Mouse (Mus musculus): Measurements from ENCODE around the gene Adam17.
"Not testable (repeated sequence)": the region's sequence is repeated elsewhere in the genome, so short reads cannot be mapped to it uniquely, and the experiment has no call there.

The Adam17 gene

GRCm38 (mm10) chr12:21373100-21373819 lies at the start of gene Adam17:
Gene Adam17 (minus strand): TSS chr12:21373632.
- DNase-seq (ENCODE audit: low spot score), result peak; percentile 92

DNA sequence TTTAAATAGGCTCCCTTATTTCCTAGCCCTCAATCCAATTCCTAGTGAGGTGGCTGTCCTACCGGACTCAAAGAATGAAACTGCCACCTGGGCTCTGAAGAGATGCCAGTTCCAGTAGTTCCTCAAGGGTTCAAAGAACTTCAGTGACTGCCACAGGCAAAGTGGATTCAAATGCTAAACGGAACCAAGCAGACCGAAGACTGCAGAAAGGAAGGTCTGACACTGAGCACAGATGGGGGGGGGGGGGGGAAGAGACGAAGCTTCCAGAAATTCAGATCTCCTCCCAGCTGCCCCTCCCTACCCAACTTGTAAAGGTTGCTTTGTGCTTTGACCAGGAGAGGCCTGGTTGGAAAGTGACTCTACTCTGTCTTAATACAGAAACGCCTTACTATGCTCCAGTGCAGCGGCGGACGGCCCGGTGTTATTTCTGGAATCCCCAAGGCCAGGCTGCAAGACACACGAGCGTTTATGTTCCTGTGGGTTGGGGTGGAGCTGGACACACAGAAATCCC lies 45.2 kb upstream of the Adam17 start:
- no peak for DNase-seq (ENCODE audit: low spot score)

GRCm38 (mm10) chr12:21418083-21418482 lies 44.7 kb upstream of the Adam17 start:
- no peak for DNase-seq (ENCODE audit: low spot score)

GRCm38 (mm10) chr12:21417100-21418070 lies 44.0 kb upstream of the Adam17 start, which contains the start of gene Ywhaq:
Gene Ywhaq (minus strand): TSS chr12:21417637.
- peak; percentile 95 for DNase-seq (ENCODE audit: low spot score)

DNA sequence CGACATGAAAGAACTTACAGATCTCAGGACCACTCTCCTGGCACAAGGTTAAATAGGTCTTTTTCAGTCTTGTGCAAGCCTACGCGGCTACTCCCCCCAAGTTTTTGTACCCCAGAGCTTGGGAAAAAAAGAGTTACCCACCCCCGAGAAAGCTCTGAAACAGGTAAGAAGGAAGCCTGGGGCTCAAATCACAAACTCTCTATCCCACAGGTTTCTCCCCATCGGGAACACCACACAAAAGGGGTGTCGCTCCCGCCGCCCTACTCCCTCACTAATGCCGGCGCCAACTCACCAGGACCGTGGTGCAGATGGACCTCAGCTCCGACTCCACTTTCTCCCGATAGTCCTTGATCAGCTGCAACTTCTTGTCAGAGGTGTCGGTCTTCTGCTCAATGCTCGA lies 43.1 kb upstream of the Adam17 start:
- no peak for DNase-seq (ENCODE audit: low spot score)

GRCm38 (mm10) chr12:21410620-21411019 lies 37.2 kb upstream of the Adam17 start:
- DNase-seq (ENCODE audit: low spot score), result no peak

GRCm38 (mm10) chr12:21409651-21410050 lies 36.2 kb upstream of the Adam17 start:
- DNase-seq (ENCODE audit: low spot score), result no peak

GRCm38 (mm10) chr12:21408789-21409367 lies 35.4 kb upstream of the Adam17 start:
- DNase-seq (ENCODE audit: low spot score), result no peak

DNA sequence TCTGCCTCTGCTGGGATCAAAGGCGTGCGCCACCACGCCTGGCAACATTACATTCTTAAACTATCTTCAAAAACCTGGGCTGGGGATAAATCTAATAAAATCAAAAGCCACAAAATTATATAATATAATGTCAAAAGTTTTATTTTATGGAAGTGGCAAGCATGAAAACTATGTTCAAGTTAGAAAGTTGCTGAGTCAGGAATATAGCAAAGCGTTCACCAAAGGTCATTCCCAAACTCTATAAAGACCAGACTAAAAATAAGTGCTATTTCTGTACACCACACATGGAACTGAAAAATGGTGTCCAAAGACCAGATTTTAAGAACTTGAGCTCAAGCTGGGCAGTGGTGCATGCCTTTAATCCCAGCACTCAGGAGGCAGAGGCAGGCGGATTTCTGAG lies 29.3 kb upstream of the Adam17 start:
- DNase-seq (ENCODE audit: low spot score), result no peak

GRCm38 (mm10) chr12:21386201-21386600 lies 12.8 kb upstream of the Adam17 start:
- no peak for DNase-seq (ENCODE audit: low spot score)

GRCm38 (mm10) chr12:21378765-21379346 lies 5.4 kb upstream of the Adam17 start:
- not testable (repeated sequence) for DNase-seq (ENCODE audit: low spot score)

DNA sequence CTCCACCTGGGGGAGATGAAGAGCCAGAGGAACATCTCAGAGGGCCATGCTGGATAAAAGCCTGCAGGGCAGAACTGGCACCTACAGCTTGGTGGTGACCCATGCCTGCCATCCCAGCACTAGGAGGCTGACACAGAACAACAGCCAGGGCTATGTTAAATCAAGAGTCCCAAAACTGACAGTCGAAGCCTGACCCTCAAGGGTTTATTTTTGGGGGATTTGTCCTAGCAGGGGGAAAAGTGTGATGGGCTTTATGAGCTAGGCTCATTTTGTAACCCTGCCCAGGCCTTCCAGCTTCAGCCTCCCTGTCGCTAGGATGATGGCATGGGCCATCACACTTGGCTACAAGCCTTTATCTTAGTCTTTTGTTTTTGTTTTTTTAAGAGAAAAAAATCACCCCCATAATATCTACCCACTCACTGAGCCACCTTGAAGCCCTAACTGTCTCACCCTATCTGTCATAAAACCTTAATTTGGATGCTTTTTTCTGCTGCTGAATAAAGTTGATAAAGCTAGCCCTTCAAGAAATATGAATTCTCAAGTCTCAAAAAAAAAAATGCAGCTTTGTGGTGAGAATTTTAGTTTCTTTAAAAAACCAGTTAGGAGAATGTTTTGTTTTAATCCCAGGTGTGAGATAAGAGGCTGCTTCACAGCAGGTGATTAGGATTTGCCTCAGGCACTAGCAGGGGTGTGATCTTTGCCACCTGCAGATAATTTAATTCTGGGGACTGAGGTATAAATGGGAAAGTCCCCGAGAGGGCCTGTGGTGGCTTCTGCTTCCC lies 2.1 kb upstream of the Adam17 start:
- no peak for DNase-seq (ENCODE audit: low spot score)

DNA sequence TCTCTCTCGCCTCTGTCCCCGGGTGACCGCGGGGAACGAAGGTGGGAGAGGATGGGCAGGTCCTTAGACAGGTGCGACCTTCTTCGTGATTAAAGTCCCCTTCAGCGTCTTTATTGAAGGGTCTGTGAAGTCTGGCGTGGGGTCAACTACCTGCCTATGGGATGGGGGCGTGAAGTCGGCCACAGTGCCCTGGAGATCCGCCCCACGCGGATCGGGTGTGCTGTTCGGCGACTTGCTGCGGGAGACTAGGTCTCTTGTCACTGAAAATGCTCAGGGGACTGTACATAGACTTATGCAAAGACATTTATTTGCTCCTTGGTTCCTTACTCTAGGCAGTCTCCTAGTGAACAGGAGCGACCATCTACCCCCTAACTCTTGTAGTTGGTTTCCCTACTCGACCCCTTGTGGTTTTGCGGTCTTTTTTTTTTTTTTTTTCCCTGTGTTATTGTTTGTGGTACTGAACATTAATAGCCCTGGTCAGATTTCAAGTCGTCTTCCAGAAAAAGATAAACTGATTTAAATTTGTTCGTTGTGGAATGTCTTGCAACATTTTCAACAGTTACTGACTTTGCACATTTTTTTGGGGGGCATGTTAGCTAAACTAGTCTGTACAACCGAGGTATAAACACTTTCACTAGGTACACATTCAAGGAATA lies 516 bp upstream of the Adam17 start:
- no peak for DNase-seq (ENCODE audit: low spot score)

DNA sequence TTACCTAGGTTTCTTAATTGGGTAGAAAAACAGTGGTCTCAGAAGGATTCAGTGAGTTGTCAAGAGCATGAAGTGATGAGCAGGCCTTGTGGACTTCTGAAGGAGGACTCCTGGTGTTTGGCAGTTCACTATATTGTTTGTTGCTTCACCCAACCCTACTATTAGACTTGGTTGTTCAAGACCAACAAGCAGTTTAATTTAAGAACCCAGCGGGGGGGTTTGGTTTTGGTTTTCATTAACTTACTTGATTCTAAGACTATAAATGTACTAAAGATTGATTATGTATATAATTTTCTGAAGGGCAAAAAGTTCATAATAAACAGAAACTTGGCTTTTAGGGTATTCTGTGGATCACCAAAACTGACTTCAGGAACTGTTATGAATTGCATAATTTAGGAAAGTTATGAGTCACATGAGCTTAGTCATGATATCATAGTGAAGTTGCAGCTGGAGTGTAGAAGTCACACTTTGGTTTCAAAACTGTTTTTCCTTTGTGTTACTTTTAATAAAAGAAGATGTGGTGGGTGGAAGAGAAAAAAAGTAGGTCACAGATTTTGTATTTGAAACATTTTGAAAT lies 3.3 kb downstream of the Adam17 start:
- DNase-seq (ENCODE audit: low spot score), result no peak

GRCm38 (mm10) chr12:21369087-21369410 lies 4.4 kb downstream of the Adam17 start:
- no peak for DNase-seq (ENCODE audit: low spot score)

DNA sequence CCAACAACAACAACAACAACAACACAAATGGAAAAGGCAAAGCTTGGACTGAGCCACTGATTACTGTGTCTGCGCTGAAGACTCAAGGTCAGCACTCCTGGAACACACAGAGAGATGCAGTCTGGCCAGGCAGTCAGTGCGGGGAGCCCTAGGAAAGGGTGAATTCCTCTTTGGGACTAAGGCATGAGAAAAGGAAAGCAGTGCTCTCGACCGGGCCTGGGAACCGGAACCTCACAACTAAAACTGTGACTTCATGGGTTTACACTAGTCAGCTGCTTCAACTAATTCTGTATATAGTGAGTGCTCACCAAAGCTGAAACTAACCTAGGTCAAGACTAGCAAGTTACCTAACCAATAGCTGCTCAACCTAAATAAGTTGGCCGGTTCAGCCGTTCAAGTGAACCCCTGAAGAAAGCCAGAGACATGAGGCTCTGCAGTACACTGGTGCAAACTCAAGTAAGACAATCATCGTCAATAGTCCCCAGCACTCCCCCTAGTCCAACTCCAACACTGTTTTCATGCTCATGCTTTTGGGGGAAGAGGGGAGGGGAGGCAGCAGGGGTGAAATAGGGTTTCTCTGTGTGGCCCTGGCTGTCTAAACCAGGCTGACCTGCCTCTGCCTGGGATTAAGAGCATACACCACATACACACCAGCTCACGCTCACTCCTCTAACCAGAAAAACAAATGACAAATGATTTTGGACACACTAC lies 4.9 kb downstream of the Adam17 start:
- DNase-seq (ENCODE audit: low spot score), result no peak

DNA sequence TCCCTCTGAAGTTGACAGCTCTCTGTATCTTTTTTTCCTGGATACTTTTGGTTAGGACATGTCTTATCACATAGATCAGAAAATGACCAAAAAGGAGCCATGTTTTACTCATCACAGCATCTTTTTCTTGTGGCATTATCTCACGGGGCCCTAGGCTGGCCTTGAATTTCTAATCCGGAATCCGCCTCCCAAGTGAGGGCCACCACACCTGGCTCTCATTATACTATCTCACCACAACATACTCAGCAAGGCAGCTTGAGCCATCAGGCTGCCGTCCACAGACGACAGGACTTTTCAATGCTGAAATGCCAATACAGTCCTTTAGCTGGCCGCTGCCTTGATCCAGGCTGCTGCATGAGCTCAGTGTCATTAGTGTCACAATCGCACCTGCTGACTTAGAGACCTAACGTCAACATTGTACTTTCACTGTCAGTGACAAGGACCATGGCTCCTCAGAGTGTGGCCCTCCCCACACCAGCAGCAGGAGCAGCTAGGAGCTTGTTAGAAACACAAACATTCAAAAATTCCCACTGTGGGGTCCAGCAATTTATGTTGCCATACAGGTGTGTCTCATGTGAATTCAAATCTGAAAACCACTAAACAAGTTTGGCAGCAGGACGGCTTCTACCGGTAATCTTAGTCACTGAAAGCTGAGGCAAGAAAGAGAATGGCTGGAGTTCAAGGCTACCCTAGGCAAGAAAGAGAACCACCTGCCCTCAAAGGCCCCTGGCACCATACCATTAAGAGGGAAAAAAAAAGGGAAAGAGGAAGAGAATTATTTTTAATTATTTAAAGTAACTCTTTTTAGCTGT lies 8.6 kb downstream of the Adam17 start:
- no peak for DNase-seq (ENCODE audit: low spot score)

GRCm38 (mm10) chr12:21363195-21363594 lies 10.2 kb downstream of the Adam17 start:
- DNase-seq (ENCODE audit: low spot score), result no peak

DNA sequence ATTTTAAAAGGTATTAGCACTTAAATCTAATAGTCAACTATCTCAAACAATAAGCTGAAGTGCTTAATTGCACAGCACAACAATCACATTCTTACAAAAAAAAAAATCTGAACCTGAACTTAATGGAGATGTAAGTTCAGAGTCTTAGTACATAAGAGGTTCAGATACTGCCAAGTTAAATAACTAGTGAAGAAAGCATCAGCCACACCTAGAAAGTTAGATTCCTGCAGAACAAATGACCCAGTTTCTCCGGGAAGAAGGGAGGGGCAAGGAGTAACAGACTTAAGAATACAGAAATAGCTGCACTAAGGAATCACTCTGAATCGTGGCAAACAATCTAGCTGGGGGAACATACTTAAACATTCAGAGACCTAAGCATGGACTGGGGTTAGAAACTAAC lies 10.7 kb downstream of the Adam17 start:
- no peak for DNase-seq (ENCODE audit: low spot score)

Data from c-Kit-positive CD71-positive TER-119-positive erythroid progenitor cells, embryonic 14.5 days (primary cell).